Mouse (Mus musculus) left cerebral cortex, adult 9 months (tissue): ENCODE data around the gene Prdm15.

Source experiments
- DNase-seq, 2 experiments: peaks; one replicate each; pipeline ENCODE4 v3.0.0; 2022; ENCODE audit warnings: low spot score in 2 of 2

The Prdm15 gene

GRCm38 (mm10) chr16:97751884-97752283 is 99.8 kb downstream of the Prdm15 start:
- peak in 1 of 2 experiments; percentile 24 for DNase-seq

GRCm38 (mm10) chr16:97748421-97748820 is 103.2 kb downstream of the Prdm15 start:
- DNase-seq = no peak
